Comparison of ENCODE assay signal across 25 mouse cellular contexts in the genomic region with DNA sequence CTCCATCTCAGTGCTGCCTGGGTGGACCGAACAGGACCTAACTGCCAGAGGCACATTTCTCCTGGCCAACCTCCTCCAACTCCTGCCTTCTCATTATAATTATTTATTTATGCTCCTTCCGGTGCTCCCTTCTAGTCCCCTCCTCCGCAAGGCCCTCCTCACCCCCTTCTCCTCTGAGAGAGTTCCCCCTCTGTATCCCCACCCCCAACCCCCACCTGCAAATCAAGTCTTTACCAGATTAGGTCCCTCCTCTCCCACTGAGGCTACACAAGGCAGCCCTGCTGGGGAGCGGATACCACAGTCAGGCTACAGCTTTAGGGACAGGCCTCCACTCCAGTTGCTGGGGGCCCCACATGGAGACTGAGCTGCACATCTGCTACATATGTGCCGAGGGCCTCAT. TPM values are rescaled to one million over a fixed set of nuclear protein-coding genes. Genes with fewer than 3 reads are reported as not detected.
A peak's percentile ranks its signal among the peaks of the same experiment; 100 is the strongest.
DNase-seq lines count a peak whose midpoint lies in the region; ATAC-seq lines count a peak whose summit lies in the region.
"Had no signal": no experiment of that assay in that cellular context is flagged by ENCODE, and none has a peak within 500 bp of the region (broad histone marks: within the 10 kb centered on the region; RNA-seq: fewer than 3 reads in every experiment).

No protein-coding gene starts in this region.

- no peak overlapping the region for H3K4me2 ChIP-seq in forebrain, embryonic 15.5 days (replicated peaks)
- no peak overlapping the region for H3K4me2 ChIP-seq in hindbrain, embryonic 12.5 days (replicated peaks)
- H3K4me2 ChIP-seq in limb, embryonic 13.5 days (replicated peaks), result no peak overlapping the region
- H3K4me2 ChIP-seq: heart, embryonic 12.5 days; heart, embryonic 15.5 days; hindbrain, embryonic 15.5 days had no signal

- ATAC-seq in forebrain, embryonic 15.5 days (replicated peaks), result no peak
- ATAC-seq in hindbrain, embryonic 12.5 days (ENCODE audit: low FRiP score), result peak; percentile 32; the same call in 1 of the 2 replicates
- ATAC-seq in limb, embryonic 13.5 days (ENCODE audit: low FRiP score, low read depth), result peak; percentile 32; the same call in 1 of the 2 replicates
- ATAC-seq: forebrain, embryonic 14.5 days had no signal

- no peak for DNase-seq in forebrain, embryonic 10.5 days (ENCODE audit: extremely low spot score, low spot score)
- DNase-seq in hindbrain, embryonic 10.5 days (ENCODE audit: low spot score), result no peak
- no peak for DNase-seq in limb, embryonic 10.5 days (ENCODE audit: low spot score)
- DNase-seq in R1 (ENCODE audit: low read depth, low spot score), result peak; percentile 59
- no peak for DNase-seq in cerebellum, postnatal 25 days
- DNase-seq: adrenal gland, postnatal 10 days; adrenal gland, postnatal 36 days; B cell, adult 2 months; cerebellum, adult 18-20 months; cerebellum, adult 9-10 months; cerebellum, postnatal 14 days; gastrocnemius, postnatal 10 days; gastrocnemius, postnatal 36 days; heart, postnatal 10 days; kidney, adult 18-20 months; kidney, adult 9 months had no signal

- H3K27me3 ChIP-seq in forebrain, embryonic 10.5 days (ENCODE audit: poor library complexity, severe bottlenecking), result no peaks in the 10 kb centered on the region
- H3K27me3 ChIP-seq in forebrain, embryonic 15.5 days, result no peaks in the 10 kb centered on the region
- no peaks in the 10 kb centered on the region for H3K27me3 ChIP-seq in hindbrain, embryonic 12.5 days
- H3K27me3 ChIP-seq in hindbrain, embryonic 10.5 days (ENCODE audit: insufficient read depth, poor library complexity, severe bottlenecking), result no peaks in the 10 kb centered on the region
- no peaks in the 10 kb centered on the region for H3K27me3 ChIP-seq in limb, embryonic 13.5 days
- no peaks in the 10 kb centered on the region for H3K27me3 ChIP-seq in limb, embryonic 10.5 days (ENCODE audit: low read depth, poor library complexity, severe bottlenecking)
- H3K27me3 ChIP-seq: CH12.LX; heart, embryonic 12.5 days; heart, embryonic 15.5 days; hindbrain, embryonic 15.5 days had no signal

- H3K27ac ChIP-seq in forebrain, embryonic 10.5 days, result 0 out of 2 replicates have a peak overlapping the region, but pooled peaks have one; percentile 35
- no peak overlapping the region for H3K27ac ChIP-seq in forebrain, embryonic 15.5 days (replicated peaks)
- no peak overlapping the region for H3K27ac ChIP-seq in hindbrain, embryonic 12.5 days
- no peak overlapping the region; the same call in 1 of the 2 replicates for H3K27ac ChIP-seq in hindbrain, embryonic 10.5 days
- no peak overlapping the region for H3K27ac ChIP-seq in limb, embryonic 13.5 days
- H3K27ac ChIP-seq in limb, embryonic 10.5 days, result no peak overlapping the region
- H3K27ac ChIP-seq: heart, embryonic 15.5 days; hindbrain, embryonic 15.5 days had no signal

- H3K36me3 ChIP-seq in forebrain, embryonic 10.5 days (replicated peaks), result no peaks in the 10 kb centered on the region
- no peaks in the 10 kb centered on the region for H3K36me3 ChIP-seq in forebrain, embryonic 15.5 days
- no peaks in the 10 kb centered on the region for H3K36me3 ChIP-seq in hindbrain, embryonic 12.5 days
- H3K36me3 ChIP-seq in hindbrain, embryonic 10.5 days, result no peaks in the 10 kb centered on the region
- H3K36me3 ChIP-seq in limb, embryonic 13.5 days, result no peaks in the 10 kb centered on the region
- H3K36me3 ChIP-seq in limb, embryonic 10.5 days, result no peaks in the 10 kb centered on the region
- H3K36me3 ChIP-seq: heart, embryonic 12.5 days; heart, embryonic 15.5 days; hindbrain, embryonic 15.5 days had no signal

- no peak overlapping the region for H3K9ac ChIP-seq in forebrain, embryonic 15.5 days (replicated peaks)
- no peak overlapping the region for H3K9ac ChIP-seq in hindbrain, embryonic 12.5 days
- no peak overlapping the region for H3K9ac ChIP-seq in limb, embryonic 13.5 days
- H3K9ac ChIP-seq: heart, embryonic 12.5 days; heart, embryonic 15.5 days; hindbrain, embryonic 15.5 days had no signal

- H3K4me3 ChIP-seq in forebrain, embryonic 10.5 days, result no peak overlapping the region
- no peak overlapping the region for H3K4me3 ChIP-seq in forebrain, embryonic 15.5 days
- no peak overlapping the region for H3K4me3 ChIP-seq in hindbrain, embryonic 12.5 days
- no peak overlapping the region for H3K4me3 ChIP-seq in hindbrain, embryonic 10.5 days
- H3K4me3 ChIP-seq in limb, embryonic 13.5 days, result no peak overlapping the region
- H3K4me3 ChIP-seq in limb, embryonic 10.5 days, result no peak overlapping the region
- H3K4me3 ChIP-seq: heart, embryonic 12.5 days; heart, embryonic 15.5 days; hindbrain, embryonic 15.5 days had no signal

- H3K9me3 ChIP-seq in forebrain, embryonic 10.5 days, result no peaks in the 10 kb centered on the region
- H3K9me3 ChIP-seq in forebrain, embryonic 15.5 days, result no peaks in the 10 kb centered on the region
- H3K9me3 ChIP-seq in hindbrain, embryonic 12.5 days (replicated peaks), result no peaks in the 10 kb centered on the region
- no peaks in the 10 kb centered on the region for H3K9me3 ChIP-seq in hindbrain, embryonic 10.5 days
- no peaks in the 10 kb centered on the region for H3K9me3 ChIP-seq in limb, embryonic 13.5 days
- no peaks in the 10 kb centered on the region for H3K9me3 ChIP-seq in limb, embryonic 10.5 days (replicated peaks)
- H3K9me3 ChIP-seq: heart, embryonic 12.5 days; heart, embryonic 15.5 days; hindbrain, embryonic 15.5 days had no signal

- H3K4me1 ChIP-seq in forebrain, embryonic 10.5 days, result peaks cover 19% of the 10 kb centered on the region
- no peaks in the 10 kb centered on the region for H3K4me1 ChIP-seq in forebrain, embryonic 15.5 days
- H3K4me1 ChIP-seq in hindbrain, embryonic 12.5 days, result peaks cover 16% of the 10 kb centered on the region
- peaks cover 14% of the 10 kb centered on the region for H3K4me1 ChIP-seq in hindbrain, embryonic 10.5 days (replicated peaks)
- H3K4me1 ChIP-seq in limb, embryonic 13.5 days, result peaks cover 17% of the 10 kb centered on the region
- H3K4me1 ChIP-seq in limb, embryonic 10.5 days, result peaks cover 20% of the 10 kb centered on the region
- H3K4me1 ChIP-seq: hindbrain, embryonic 15.5 days had no signal

- WGBS in forebrain, embryonic 10.5 days, result 43% methylated on average over 5 of the region's 5 CpGs
- 37% methylated on average over 5 of the region's 5 CpGs for WGBS in forebrain, embryonic 15.5 days
- 49% methylated on average over 5 of the region's 5 CpGs for WGBS in hindbrain, embryonic 12.5 days
- 42% methylated on average over 5 of the region's 5 CpGs for WGBS in hindbrain, embryonic 10.5 days
- 54% methylated on average over 5 of the region's 5 CpGs for WGBS in limb, embryonic 13.5 days
- 64% methylated on average over 5 of the region's 5 CpGs for WGBS in limb, embryonic 10.5 days

RNA-seq across cellular contexts. Expression of gene Trpm1, which starts 39.8 kb away (rescaled TPM):
- 6.9 and 19.4 TPM in 2 replicates for polyA plus RNA-seq in forebrain, embryonic 10.5 days (2016; fragmentation: Nextera tagmentation; extraction: Ambion mirVana)
- polyA plus RNA-seq in forebrain, embryonic 15.5 days (2015; fragmentation: Nextera tagmentation; extraction: Ambion mirVana), result 0.11 and 0.15 TPM in 2 replicates
- 0.31 and 0.43 TPM in 2 replicates for polyA plus RNA-seq in hindbrain, embryonic 12.5 days (2016; fragmentation: Nextera tagmentation; extraction: Ambion mirVana)
- polyA plus RNA-seq in hindbrain, embryonic 10.5 days (2016; fragmentation: Nextera tagmentation; extraction: Ambion mirVana), result 2.0 and 6.1 TPM in 2 replicates
- 0.33 and 0.65 TPM in 2 replicates for polyA plus RNA-seq in limb, embryonic 13.5 days (2015; fragmentation: Nextera tagmentation; extraction: Ambion mirVana)
- polyA plus RNA-seq in limb, embryonic 10.5 days (2016; fragmentation: Nextera tagmentation; extraction: Ambion mirVana), result 3.6 TPM in 2 replicates
- polyA plus RNA-seq: heart, embryonic 12.5 days; intestine, embryonic 14.5 days had no signal
